12 mouse cellular contexts compared by ENCODE assay signal in genomic region chr19:5052166-5052822, GRCm38 (mm10). TPM values are rescaled to one million over a fixed set of nuclear protein-coding genes. Genes with fewer than 3 reads are reported as not detected.
DNase-seq lines count a peak whose midpoint lies in the region; ATAC-seq and TF ChIP-seq lines count a peak whose summit lies in the region.
"Had no signal": no experiment of that assay in that cellular context is flagged by ENCODE, and none has a peak within 500 bp of the region (broad histone marks: within the 10 kb centered on the region; RNA-seq: fewer than 3 reads in every experiment).

No protein-coding gene starts in this region.

- DNase-seq in heart, adult 2 months = no peak
- peak; percentile 15 for DNase-seq in liver, postnatal 0 days
- DNase-seq in cerebellum, adult 18-20 months = peak; percentile 58 to 64
- DNase-seq in hindbrain, postnatal 0 days (ENCODE audit: low spot score) = no peak
- no peak for DNase-seq in retina, postnatal 1 day
- no peak for DNase-seq in kidney, postnatal 14 days
- DNase-seq: adrenal gland, postnatal 25 days; thymus, postnatal 14 days had no signal

- H3K79me2 ChIP-seq in heart, adult 2 months (replicated peaks; ENCODE audit: control insufficient read depth, insufficient read depth, low read length) = no peaks in the 10 kb centered on the region

- H3K9ac ChIP-seq in heart, embryonic 15.5 days = no peak overlapping the region
- no peak overlapping the region for H3K9ac ChIP-seq in heart, adult 2 months (ENCODE audit: low read depth, low read length)
- H3K9ac ChIP-seq in liver, postnatal 0 days (replicated peaks) = no peak overlapping the region
- no peak overlapping the region for H3K9ac ChIP-seq in liver, embryonic 12.5 days
- H3K9ac ChIP-seq in hindbrain, postnatal 0 days (replicated peaks; ENCODE audit: low read length) = no peak overlapping the region
- H3K9ac ChIP-seq: embryonic facial prominence, embryonic 15.5 days; midbrain, embryonic 12.5 days had no signal

- H3K4me1 ChIP-seq in heart, embryonic 15.5 days (replicated peaks) = peaks cover 31% of the 10 kb centered on the region
- H3K4me1 ChIP-seq in heart, adult 2 months (ENCODE audit: control insufficient read depth, insufficient read depth, low read length) = peaks cover 4% of the 10 kb centered on the region
- peaks cover 3% of the 10 kb centered on the region; the same call in 1 of the 2 replicates for H3K4me1 ChIP-seq in liver, postnatal 0 days (ENCODE audit: insufficient read depth)
- H3K4me1 ChIP-seq in liver, embryonic 12.5 days = peaks cover 28% of the 10 kb centered on the region
- peaks cover 5% of the 10 kb centered on the region for H3K4me1 ChIP-seq in hindbrain, postnatal 0 days (ENCODE audit: insufficient read depth, low read length)

- intact Hi-C loops in heart, adult 2 months (cut with DNase I) = no loop called here

- no peak for TF ChIP-seq CTCF in heart, adult 2 months (IDR thresholded peaks at IDR 0.05)
- no peak for TF ChIP-seq CTCF in liver, postnatal 0 days (IDR thresholded peaks at IDR 0.05; ENCODE audit: low read depth)
- no peak for TF ChIP-seq CTCF in hindbrain, postnatal 0 days (IDR thresholded peaks at IDR 0.05; ENCODE audit: low read depth)

- no peaks in the 10 kb centered on the region for H3K9me3 ChIP-seq in heart, embryonic 15.5 days (replicated peaks)
- H3K9me3 ChIP-seq in liver, postnatal 0 days (ENCODE audit: low read length) = no peaks in the 10 kb centered on the region
- H3K9me3 ChIP-seq in liver, embryonic 12.5 days (replicated peaks) = no peaks in the 10 kb centered on the region
- no peaks in the 10 kb centered on the region for H3K9me3 ChIP-seq in hindbrain, postnatal 0 days (ENCODE audit: low read length)
- H3K9me3 ChIP-seq: embryonic facial prominence, embryonic 15.5 days; midbrain, embryonic 12.5 days had no signal

- 0 out of 2 replicates have a peak overlapping the region, but pooled peaks have one; percentile 31 for H3K4me3 ChIP-seq in heart, embryonic 15.5 days
- no peak overlapping the region for H3K4me3 ChIP-seq in heart, adult 2 months
- H3K4me3 ChIP-seq in liver, postnatal 0 days (ENCODE audit: low read depth, low read length) = no peak overlapping the region
- H3K4me3 ChIP-seq in liver, embryonic 12.5 days = no peak overlapping the region
- H3K4me3 ChIP-seq in hindbrain, postnatal 0 days (ENCODE audit: low read length) = no peak overlapping the region
- H3K4me3 ChIP-seq: embryonic facial prominence, embryonic 15.5 days; midbrain, embryonic 12.5 days had no signal

- no peak overlapping the region for H3K27ac ChIP-seq in heart, embryonic 15.5 days
- H3K27ac ChIP-seq in heart, adult 2 months = no peak overlapping the region
- H3K27ac ChIP-seq in liver, postnatal 0 days (ENCODE audit: low read depth) = no peak overlapping the region
- no peak overlapping the region for H3K27ac ChIP-seq in liver, embryonic 12.5 days
- H3K27ac ChIP-seq in hindbrain, postnatal 0 days = no peak overlapping the region
- H3K27ac ChIP-seq: embryonic facial prominence, embryonic 15.5 days; midbrain, embryonic 12.5 days had no signal

- TF ChIP-seq POLR2A in heart, adult 2 months (IDR thresholded peaks at IDR 0.05; ENCODE audit: insufficient read depth, low read depth, low read length) = no peak

- peaks cover 23% of the 10 kb centered on the region for H3K27me3 ChIP-seq in heart, embryonic 15.5 days
- no peaks in the 10 kb centered on the region for H3K27me3 ChIP-seq in heart, adult 2 months (ENCODE audit: control insufficient read depth, insufficient read depth, low read length)
- peaks cover 30% of the 10 kb centered on the region for H3K27me3 ChIP-seq in liver, postnatal 0 days (ENCODE audit: insufficient read depth, low read length)
- H3K27me3 ChIP-seq in liver, embryonic 12.5 days (replicated peaks) = peaks cover 56% of the 10 kb centered on the region
- H3K27me3 ChIP-seq in hindbrain, postnatal 0 days (ENCODE audit: insufficient read depth, low read length) = peaks cover 5% of the 10 kb centered on the region; the same call in 1 of the 2 replicates

- no peak for TF ChIP-seq EP300 in heart, adult 2 months (IDR thresholded peaks at IDR 0.05; ENCODE audit: insufficient read depth, low read depth, low read length)
- TF ChIP-seq EP300 in liver, postnatal 0 days (IDR thresholded peaks at IDR 0.05; ENCODE audit: low read depth) = no peak

- peak overlapping the region; percentile 51 for H3K4me2 ChIP-seq in heart, embryonic 15.5 days
- no peak overlapping the region for H3K4me2 ChIP-seq in liver, postnatal 0 days (ENCODE audit: low read depth, low read length)
- H3K4me2 ChIP-seq in liver, embryonic 12.5 days = no peak overlapping the region
- H3K4me2 ChIP-seq in hindbrain, postnatal 0 days (ENCODE audit: low read depth, low read length) = 0 out of 2 replicates have a peak overlapping the region, but pooled peaks have one; percentile 3
- H3K4me2 ChIP-seq: midbrain, embryonic 12.5 days had no signal

- H3K36me3 ChIP-seq in heart, embryonic 15.5 days = peaks cover 19% of the 10 kb centered on the region; the same call in 1 of the 2 replicates
- no peaks in the 10 kb centered on the region for H3K36me3 ChIP-seq in heart, adult 2 months (ENCODE audit: control insufficient read depth, insufficient read depth, low read length)
- H3K36me3 ChIP-seq in liver, postnatal 0 days (replicated peaks; ENCODE audit: insufficient read depth, low read length) = peaks cover 15% of the 10 kb centered on the region
- peaks cover 26% of the 10 kb centered on the region for H3K36me3 ChIP-seq in liver, embryonic 12.5 days
- H3K36me3 ChIP-seq in hindbrain, postnatal 0 days (ENCODE audit: insufficient read depth, low read length) = peaks cover 16% of the 10 kb centered on the region; the same call in 1 of the 2 replicates

- ATAC-seq in heart, embryonic 15.5 days (replicated peaks; ENCODE audit: insufficient number of reproducible peaks, insufficient read depth, low FRiP score, low read depth) = no peak
- no peak for ATAC-seq in liver, postnatal 0 days
- ATAC-seq in liver, embryonic 12.5 days = no peak
- no peak for ATAC-seq in hindbrain, postnatal 0 days

- WGBS in heart, embryonic 15.5 days = 36% methylated on average over 25 of the region's 25 CpGs
- WGBS in heart, adult 2 months = 49% methylated on average over 25 of the region's 25 CpGs
- 39% methylated on average over 25 of the region's 25 CpGs for WGBS in liver, postnatal 0 days (ENCODE audit: insufficient replicate concordance)
- WGBS in liver, embryonic 12.5 days (ENCODE audit: insufficient replicate concordance) = 38% methylated on average over 25 of the region's 25 CpGs
- WGBS in hindbrain, postnatal 0 days = 35% methylated on average over 25 of the region's 25 CpGs

RNA-seq across cellular contexts. Expression of gene Rin1, which starts 2.0 kb away (rescaled TPM):
- polyA plus RNA-seq in heart, embryonic 15.5 days (2015; fragmentation: Nextera tagmentation; extraction: Ambion mirVana) = 1.9 and 3.3 TPM in 2 replicates
- total RNA-seq in heart, adult 2 months (2021) = 1 to 10 TPM; 1.2 to 1.8 TPM
- polyA plus RNA-seq in heart, adult 2 months (2012; rRNA removed) = 2.1 and 3.0 TPM in 2 replicates
- 0.21 and 0.36 TPM in 2 replicates for polyA plus RNA-seq in liver, postnatal 0 days (2015; fragmentation: Nextera tagmentation; extraction: Ambion mirVana)
- 0.50 and 0.92 TPM in 2 replicates for polyA plus RNA-seq in liver, embryonic 12.5 days (2016; fragmentation: Nextera tagmentation; extraction: Ambion mirVana)
- 0.93 and 2.0 TPM in 2 replicates for total RNA-seq in hindbrain, postnatal 0 days (2014; rRNA removed)
- 0.72 and 0.86 TPM in 2 replicates for polyA plus RNA-seq in hindbrain, postnatal 0 days (2015; fragmentation: Nextera tagmentation; extraction: Ambion mirVana)

RNA-seq across cellular contexts. Expression of gene Brms1, which starts 11.1 kb away (rescaled TPM):
- 23.0 and 31.9 TPM in 2 replicates for polyA plus RNA-seq in heart, embryonic 15.5 days (2015; fragmentation: Nextera tagmentation; extraction: Ambion mirVana)
- 10 to 100 TPM; 14.3 to 16.9 TPM for total RNA-seq in heart, adult 2 months (2021)
- polyA plus RNA-seq in heart, adult 2 months (2012; rRNA removed) = 17.0 and 18.1 TPM in 2 replicates
- polyA plus RNA-seq in liver, postnatal 0 days (2015; fragmentation: Nextera tagmentation; extraction: Ambion mirVana) = 20.7 and 22.6 TPM in 2 replicates
- 40.4 TPM in 2 replicates for polyA plus RNA-seq in liver, embryonic 12.5 days (2016; fragmentation: Nextera tagmentation; extraction: Ambion mirVana)
- 5.0 and 5.5 TPM in 2 replicates for total RNA-seq in hindbrain, postnatal 0 days (2014; rRNA removed)
- 22.5 and 22.6 TPM in 2 replicates for polyA plus RNA-seq in hindbrain, postnatal 0 days (2015; fragmentation: Nextera tagmentation; extraction: Ambion mirVana)

RNA-seq across cellular contexts. Expression of gene AC124502.3, which starts 13.6 kb away (rescaled TPM):
- 1.4 and 1.5 TPM in 2 replicates for polyA plus RNA-seq in heart, embryonic 15.5 days (2015; fragmentation: Nextera tagmentation; extraction: Ambion mirVana)
- 1 to 10 TPM; 1.3 to 2.3 TPM for total RNA-seq in heart, adult 2 months (2021)
- 0.08 and 0.15 TPM in 2 replicates for polyA plus RNA-seq in heart, adult 2 months (2012; rRNA removed)
- polyA plus RNA-seq in liver, postnatal 0 days (2015; fragmentation: Nextera tagmentation; extraction: Ambion mirVana) = 0.19 and 0.31 TPM in 2 replicates
- 0.20 and 0.23 TPM in 2 replicates for polyA plus RNA-seq in liver, embryonic 12.5 days (2016; fragmentation: Nextera tagmentation; extraction: Ambion mirVana)
- total RNA-seq in hindbrain, postnatal 0 days (2014; rRNA removed) = 4.5 and 8.5 TPM in 2 replicates
- polyA plus RNA-seq in hindbrain, postnatal 0 days (2015; fragmentation: Nextera tagmentation; extraction: Ambion mirVana) = 2.4 and 3.0 TPM in 2 replicates

RNA-seq across cellular contexts. Expression of gene B4gat1, which starts 13.7 kb away (rescaled TPM):
- polyA plus RNA-seq in heart, embryonic 15.5 days (2015; fragmentation: Nextera tagmentation; extraction: Ambion mirVana) = 43.1 and 43.6 TPM in 2 replicates
- 10 to 100 TPM; 43.2 to 43.8 TPM for total RNA-seq in heart, adult 2 months (2021)
- polyA plus RNA-seq in heart, adult 2 months (2012; rRNA removed) = 43.2 and 48.8 TPM in 2 replicates
- 11.7 and 12.4 TPM in 2 replicates for polyA plus RNA-seq in liver, postnatal 0 days (2015; fragmentation: Nextera tagmentation; extraction: Ambion mirVana)
- 10.9 and 13.2 TPM in 2 replicates for polyA plus RNA-seq in liver, embryonic 12.5 days (2016; fragmentation: Nextera tagmentation; extraction: Ambion mirVana)
- 166 and 178 TPM in 2 replicates for total RNA-seq in hindbrain, postnatal 0 days (2014; rRNA removed)
- 166 and 174 TPM in 2 replicates for polyA plus RNA-seq in hindbrain, postnatal 0 days (2015; fragmentation: Nextera tagmentation; extraction: Ambion mirVana)

RNA-seq across cellular contexts. Expression of gene Cd248, which starts 15.6 kb away (rescaled TPM):
- polyA plus RNA-seq in heart, embryonic 15.5 days (2015; fragmentation: Nextera tagmentation; extraction: Ambion mirVana) = 18.1 and 39.3 TPM in 2 replicates
- total RNA-seq in heart, adult 2 months (2021) = 10 to 100 TPM in 1 of 2 experiments, 1 to 10 TPM in 1; 9.3 to 12.2 TPM
- polyA plus RNA-seq in heart, adult 2 months (2012; rRNA removed) = 18.1 and 20.0 TPM in 2 replicates
- polyA plus RNA-seq in liver, postnatal 0 days (2015; fragmentation: Nextera tagmentation; extraction: Ambion mirVana) = 2.0 and 2.4 TPM in 2 replicates
- polyA plus RNA-seq in liver, embryonic 12.5 days (2016; fragmentation: Nextera tagmentation; extraction: Ambion mirVana) = 7.7 and 9.5 TPM in 2 replicates
- 15.4 and 16.4 TPM in 2 replicates for total RNA-seq in hindbrain, postnatal 0 days (2014; rRNA removed)
- 10.7 and 12.5 TPM in 2 replicates for polyA plus RNA-seq in hindbrain, postnatal 0 days (2015; fragmentation: Nextera tagmentation; extraction: Ambion mirVana)

Comparison
In these comparisons a context has a peak if more than half of its experiments do, and no peak if none do; other contexts are left out.
1. H3K4me2 ChIP-seq: peak in heart, embryonic 15.5 days (single experiment) and hindbrain, postnatal 0 days (single experiment); none in liver, postnatal 0 days (single experiment) and liver, embryonic 12.5 days (single experiment).
2. DNase-seq: peak in liver, postnatal 0 days (single experiment) and cerebellum, adult 18-20 months (2 of 2); none in heart, adult 2 months (0 of 2), hindbrain, postnatal 0 days (single experiment), retina, postnatal 1 day (single experiment) and kidney, postnatal 14 days (single experiment).